Mouse (Mus musculus): Measurements from ENCODE around the gene Glipr1. TPM values are rescaled to one million over a fixed set of nuclear protein-coding genes. Genes with fewer than 3 reads are reported as not detected.

Glipr1 gene
- polyA plus RNA-seq, 1 experiment from 2014 or later: 2.4 TPM

GRCm38 (mm10) chr10:111995803-111996548 is 6.5 kb downstream of the Glipr1 start:
- no peak for TF ChIP-seq CTCF (IDR thresholded peaks at IDR 0.05; ENCODE audit: low read depth)
- Histone ChIP-seq H3K9ac (ENCODE audit: low read depth, low read length) (no peak overlapping the region), H3K4me1 (replicated peaks; ENCODE audit: insufficient read depth, low read length) (no peaks in the 10 kb centered on the region), H3K9me3 (replicated peaks; ENCODE audit: low read length) (no peaks in the 10 kb centered on the region), H3K27me3 (ENCODE audit: insufficient read depth, low read length) (no peaks in the 10 kb centered on the region), H3K4me3 (replicated peaks; ENCODE audit: low read depth, low read length) (no peak overlapping the region), H3K27ac (no peak overlapping the region), H3K36me3 (ENCODE audit: insufficient read depth, low read length) (no peaks in the 10 kb centered on the region), H3K4me2 (ENCODE audit: low read length) (no peak overlapping the region)
- no peak for DNase-seq (ENCODE audit: low spot score)
- whole genome bisulfite sequencing: 86% methylated on average over 11 of the region's 11 CpGs
- no peak for ATAC-seq (replicated peaks; ENCODE audit: low FRiP score, low read depth)

GRCm38 (mm10) chr10:111986453-111986852 is 16.0 kb downstream of the Glipr1 start:
- Histone ChIP-seq H3K27ac (no peak overlapping the region), H3K4me1 (replicated peaks; ENCODE audit: insufficient read depth, low read length) (no peaks in the 10 kb centered on the region), H3K9ac (ENCODE audit: low read depth, low read length) (no peak overlapping the region), H3K36me3 (ENCODE audit: insufficient read depth, low read length) (peaks cover 37% of the 10 kb centered on the region), H3K4me3 (replicated peaks; ENCODE audit: low read depth, low read length) (no peak overlapping the region), H3K9me3 (replicated peaks; ENCODE audit: low read length) (no peaks in the 10 kb centered on the region), H3K4me2 (ENCODE audit: low read length) (no peak overlapping the region), H3K27me3 (ENCODE audit: insufficient read depth, low read length) (no peaks in the 10 kb centered on the region)
- ATAC-seq (replicated peaks; ENCODE audit: low FRiP score, low read depth) (no peak), DNase-seq (ENCODE audit: low spot score) (no peak)
- WGBS: 75% methylated on average over 6 of the region's 6 CpGs
- TF ChIP-seq CTCF (IDR thresholded peaks at IDR 0.05; ENCODE audit: low read depth): no peak

- Histone ChIP-seq H3K9ac (ENCODE audit: low read depth, low read length) (no peak overlapping the region), H3K4me2 (ENCODE audit: low read length) (no peak overlapping the region), H3K9me3 (replicated peaks; ENCODE audit: low read length) (no peaks in the 10 kb centered on the region), H3K4me3 (replicated peaks; ENCODE audit: low read depth, low read length) (no peak overlapping the region), H3K27me3 (ENCODE audit: insufficient read depth, low read length) (no peaks in the 10 kb centered on the region), H3K27ac (no peak overlapping the region), H3K4me1 (replicated peaks; ENCODE audit: insufficient read depth, low read length) (no peaks in the 10 kb centered on the region), H3K36me3 (ENCODE audit: insufficient read depth, low read length) (peaks cover 62% of the 10 kb centered on the region)
- DNase-seq (ENCODE audit: low spot score) (no peak), ATAC-seq (replicated peaks; ENCODE audit: low FRiP score, low read depth) (no peak)
- no peak for TF ChIP-seq CTCF (IDR thresholded peaks at IDR 0.05; ENCODE audit: low read depth)
- WGBS: 85% methylated on average over 5 of the region's 5 CpGs
Measured at GRCm38 (mm10) chr10:111983070-111983469, 19.4 kb downstream of the Glipr1 start.

- DNase-seq (ENCODE audit: low spot score): peak; percentile 74
- Histone ChIP-seq H3K36me3 (ENCODE audit: insufficient read depth, low read length) (peaks cover 39% of the 10 kb centered on the region), H3K27me3 (ENCODE audit: insufficient read depth, low read length) (no peaks in the 10 kb centered on the region), H3K4me3 (replicated peaks; ENCODE audit: low read depth, low read length) (no peak overlapping the region), H3K9me3 (replicated peaks; ENCODE audit: low read length) (no peaks in the 10 kb centered on the region), H3K4me2 (ENCODE audit: low read length) (no peak overlapping the region), H3K9ac (ENCODE audit: low read depth, low read length) (no peak overlapping the region), H3K27ac (no peak overlapping the region), H3K4me1 (replicated peaks; ENCODE audit: insufficient read depth, low read length) (peaks cover 7% of the 10 kb centered on the region)
- TF ChIP-seq CTCF (IDR thresholded peaks at IDR 0.05; ENCODE audit: low read depth): peak; percentile 92
- no peak for ATAC-seq (replicated peaks; ENCODE audit: low FRiP score, low read depth)
- 38% methylated on average over 5 of the region's 5 CpGs for whole genome bisulfite sequencing
Measured at GRCm38 (mm10) chr10:111977584-111977983, 24.8 kb downstream of the Glipr1 start.

- ATAC-seq (replicated peaks; ENCODE audit: low FRiP score, low read depth): peak; percentile 98
- peak within 1 kb of the TSS; percentile 77 for H3K27ac ChIP-seq
Measured at GRCm38 (mm10) chr10:111972542-111973361, 29.7 kb downstream of the Glipr1 start, which contains the start of gene Krr1. Gene Krr1 (plus strand): TSS chr10:111972664.

GRCm38 (mm10) chr10:111971929-111972328 is 30.5 kb downstream of the Glipr1 start:
- peaks cover under 1% of the 10 kb centered on the region; the same call in 1 of the 2 replicates for H3K36me3 ChIP-seq (ENCODE audit: insufficient read depth, low read length)
- no peak overlapping the region for H3K4me3 ChIP-seq (replicated peaks; ENCODE audit: low read depth, low read length)
- no peak for ATAC-seq (replicated peaks; ENCODE audit: low FRiP score, low read depth)
- DNase-seq (ENCODE audit: low spot score): no peak
- H3K27ac ChIP-seq: no peak overlapping the region
- no peak for TF ChIP-seq CTCF (IDR thresholded peaks at IDR 0.05; ENCODE audit: low read depth)
- H3K4me2 ChIP-seq (ENCODE audit: low read length): no peak overlapping the region
- peaks cover 7% of the 10 kb centered on the region for H3K4me1 ChIP-seq (replicated peaks; ENCODE audit: insufficient read depth, low read length)
- 77% methylated on average over 3 of the region's 3 CpGs for WGBS
- H3K9me3 ChIP-seq (replicated peaks; ENCODE audit: low read length): no peaks in the 10 kb centered on the region
- H3K9ac ChIP-seq (ENCODE audit: low read depth, low read length): no peak overlapping the region
- no peaks in the 10 kb centered on the region for H3K27me3 ChIP-seq (ENCODE audit: insufficient read depth, low read length)

More at GRCm38 (mm10) chr10:111972542-111973361, 29.7 kb downstream of the Glipr1 start, which contains the start of gene Krr1:
- Histone ChIP-seq H3K4me3 (replicated peaks; ENCODE audit: low read depth, low read length) (peak within 1 kb of the TSS; percentile 74), H3K27me3 (ENCODE audit: insufficient read depth, low read length) (no peaks in the 10 kb centered on the region), H3K9me3 (replicated peaks; ENCODE audit: low read length) (no peaks in the 10 kb centered on the region), H3K4me2 (ENCODE audit: low read length) (peak within 1 kb of the TSS; percentile 73), H3K4me1 (replicated peaks; ENCODE audit: insufficient read depth, low read length) (peaks cover 7% of the 10 kb centered on the region), H3K9ac (ENCODE audit: low read depth, low read length) (peak within 1 kb of the TSS; percentile 81), H3K36me3 (ENCODE audit: insufficient read depth, low read length) (peaks cover 5% of the 10 kb centered on the region; the same call in 1 of the 2 replicates)
- peak; percentile 99 for DNase-seq (ENCODE audit: low spot score)
- WGBS: under 1% methylated on average over 51 of the region's 51 CpGs
- TF ChIP-seq CTCF (IDR thresholded peaks at IDR 0.05; ENCODE audit: low read depth): no peak
